ENCODE assay signal across 9 mouse cellular contexts in the genomic region with DNA sequence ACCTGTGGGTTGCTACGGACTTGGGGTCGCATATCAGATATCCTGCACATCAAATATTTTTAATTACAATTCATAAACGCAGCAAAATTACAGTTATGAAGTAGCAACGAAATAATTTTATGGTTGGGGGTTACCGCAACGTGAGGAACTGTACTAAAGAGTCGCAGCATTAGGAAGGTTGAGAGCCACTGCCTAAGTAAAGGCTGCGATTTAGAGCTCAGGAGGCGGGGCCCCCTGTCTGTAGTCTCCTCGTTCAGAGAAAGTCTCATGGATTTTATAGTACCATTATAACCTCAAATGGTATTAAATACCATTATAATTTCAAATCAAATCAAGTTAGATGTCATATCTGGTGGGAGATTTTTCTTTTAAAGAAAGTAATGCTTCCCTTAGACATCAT. TPM values are rescaled to one million over a fixed set of nuclear protein-coding genes. Genes with fewer than 3 reads are reported as not detected.
DNase-seq lines count a peak whose midpoint lies in the region; ATAC-seq and TF ChIP-seq lines count a peak whose summit lies in the region.
"Had no signal": no experiment of that assay in that cellular context is flagged by ENCODE, and none has a peak within 500 bp of the region (broad histone marks: within the 10 kb centered on the region; RNA-seq: fewer than 3 reads in every experiment).

No protein-coding gene starts in this region.

- H3K4me1 ChIP-seq in heart, adult 2 months (ENCODE audit: control insufficient read depth, insufficient read depth, low read length): no peaks in the 10 kb centered on the region
- H3K4me1 ChIP-seq in E14TG2a.4 (replicated peaks; ENCODE audit: low read depth, low read length): peaks cover 10% of the 10 kb centered on the region
- peaks cover 7% of the 10 kb centered on the region for H3K4me1 ChIP-seq in forebrain, embryonic 15.5 days
- peaks cover 0 to 7% of the 10 kb centered on the region in 2 experiments; a peak in 3 of 4 replicates for H3K4me1 ChIP-seq in liver, embryonic 14.5 days (replicated peaks; ENCODE audit: control insufficient read depth in 2 of 2, insufficient read depth in 2 of 2, low read length in 1 of 2)
- H3K4me1 ChIP-seq in thymus, adult 2 months (replicated peaks; ENCODE audit: control insufficient read depth, insufficient read depth, low read length): peaks cover under 1% of the 10 kb centered on the region

- H3K4me2 ChIP-seq in forebrain, embryonic 15.5 days (replicated peaks): peak overlapping the region; percentile 79
- peak overlapping the region; percentile 86 for H3K4me2 ChIP-seq in liver, embryonic 14.5 days (ENCODE audit: low read depth)

- no peak for TF ChIP-seq POLR2A in heart, adult 2 months (IDR thresholded peaks at IDR 0.05; ENCODE audit: insufficient read depth, low read depth, low read length)
- TF ChIP-seq POLR2A in thymus, adult 2 months (IDR thresholded peaks at IDR 0.05; ENCODE audit: control insufficient read depth, extremely low read depth, insufficient read depth, low read length, poor library complexity): no peak

- H3K27me3 ChIP-seq in heart, adult 2 months (ENCODE audit: control insufficient read depth, insufficient read depth, low read length): no peaks in the 10 kb centered on the region
- no peaks in the 10 kb centered on the region for H3K27me3 ChIP-seq in E14TG2a.4 (ENCODE audit: insufficient read depth, low read length)
- H3K27me3 ChIP-seq in forebrain, embryonic 15.5 days: no peaks in the 10 kb centered on the region
- H3K27me3 ChIP-seq in liver, embryonic 14.5 days (ENCODE audit: control insufficient read depth, insufficient read depth, low read length): no peaks in the 10 kb centered on the region
- no peaks in the 10 kb centered on the region for H3K27me3 ChIP-seq in thymus, adult 2 months (ENCODE audit: control insufficient read depth, insufficient read depth, low read length)

- WGBS in heart, adult 2 months: 5% methylated on average over 10 of the region's 10 CpGs
- 2% methylated on average over 10 of the region's 10 CpGs for WGBS in forebrain, embryonic 15.5 days
- 3% methylated on average over 10 of the region's 10 CpGs for WGBS in liver, embryonic 14.5 days (ENCODE audit: insufficient replicate concordance)
- WGBS in thymus, adult 2 months: 3% methylated on average over 10 of the region's 10 CpGs

- TF ChIP-seq EP300 in heart, adult 2 months (IDR thresholded peaks at IDR 0.05; ENCODE audit: insufficient read depth, low read depth, low read length): no peak
- TF ChIP-seq EP300 in liver, embryonic 14.5 days (IDR thresholded peaks at IDR 0.05; ENCODE audit: low read depth): no peak

- TF ChIP-seq CTCF in heart, adult 2 months (IDR thresholded peaks at IDR 0.05): no peak
- no peak for TF ChIP-seq CTCF in E14TG2a.4 (conservative IDR thresholded peaks at IDR 0.05; ENCODE audit: low read length)
- no peak for TF ChIP-seq CTCF in liver, embryonic 14.5 days (IDR thresholded peaks at IDR 0.05; ENCODE audit: low read depth)
- no peak for TF ChIP-seq CTCF in thymus, adult 2 months (IDR thresholded peaks at IDR 0.05; ENCODE audit: borderline replicate concordance, control insufficient read depth, extremely low read depth, insufficient read depth, low read length, poor library complexity)

- H3K79me2 ChIP-seq in heart, adult 2 months (replicated peaks; ENCODE audit: control insufficient read depth, insufficient read depth, low read length): no peaks in the 10 kb centered on the region

- no peak for ATAC-seq in forebrain, embryonic 15.5 days (replicated peaks)
- ATAC-seq in liver, embryonic 14.5 days (ENCODE audit: insufficient read depth): no peak
- no peak for ATAC-seq in granulocyte monocyte progenitor cell, adult 5-6 weeks (replicated peaks; ENCODE audit: poor library complexity, severe bottlenecking)

- intact Hi-C loops in heart, adult 2 months (cut with DNase I): loop anchor here (10.0 kb wide), 1 partner anchor 362 kb away; a partner anchor contains a TSS
- intact Hi-C loops in heart, postnatal 36 days (cut with DNase I): loop anchor here (5.0 kb wide), 1 partner anchor 40 kb away; no protein-coding TSS in a partner anchor

- H3K4me3 ChIP-seq in heart, adult 2 months: peak overlapping the region; percentile 51
- H3K4me3 ChIP-seq in E14TG2a.4 (replicated peaks; ENCODE audit: low read length): peak overlapping the region; percentile 82
- H3K4me3 ChIP-seq in forebrain, embryonic 15.5 days: peak overlapping the region; percentile 54
- peak overlapping the region; percentile 59 to 76 for H3K4me3 ChIP-seq in liver, embryonic 14.5 days (ENCODE audit: insufficient read depth in 1 of 2, low read depth in 2 of 2, low read length in 2 of 2)
- H3K4me3 ChIP-seq in thymus, adult 2 months (ENCODE audit: control insufficient read depth, insufficient read depth, low read length): no peak overlapping the region

- H3K9me3 ChIP-seq in E14TG2a.4 (ENCODE audit: low read length): no peaks in the 10 kb centered on the region
- H3K9me3 ChIP-seq in forebrain, embryonic 15.5 days: no peaks in the 10 kb centered on the region
- H3K9me3 ChIP-seq in liver, embryonic 14.5 days (ENCODE audit: control insufficient read depth, low read length): no peaks in the 10 kb centered on the region

- no peaks in the 10 kb centered on the region for H3K36me3 ChIP-seq in heart, adult 2 months (ENCODE audit: control insufficient read depth, insufficient read depth, low read length)
- H3K36me3 ChIP-seq in E14TG2a.4 (ENCODE audit: insufficient read depth, low read length): no peaks in the 10 kb centered on the region
- no peaks in the 10 kb centered on the region for H3K36me3 ChIP-seq in forebrain, embryonic 15.5 days
- no peaks in the 10 kb centered on the region for H3K36me3 ChIP-seq in liver, embryonic 14.5 days (replicated peaks; ENCODE audit: control insufficient read depth, insufficient read depth, low read depth)
- H3K36me3 ChIP-seq in thymus, adult 2 months (ENCODE audit: control insufficient read depth, insufficient read depth, low read length): no peaks in the 10 kb centered on the region

- DNase-seq in heart, adult 2 months: no peak
- no peak for DNase-seq in heart, postnatal 36 days
- DNase-seq in liver, embryonic 14.5 days (ENCODE audit: low read depth in 3 of 3, low spot score in 3 of 3): no peak
- DNase-seq in thymus, adult 2 months: no peak
- DNase-seq in spleen, postnatal 10 days (ENCODE audit: low spot score in 2 of 2): no peak

- no peak overlapping the region; the same call in none of the 2 replicates for H3K9ac ChIP-seq in heart, adult 2 months (ENCODE audit: low read depth, low read length)
- H3K9ac ChIP-seq in forebrain, embryonic 15.5 days (replicated peaks): peak overlapping the region; percentile 57
- peak overlapping the region; percentile 73 for H3K9ac ChIP-seq in liver, embryonic 14.5 days (replicated peaks)

- peak overlapping the region; percentile 65 for H3K27ac ChIP-seq in heart, adult 2 months
- 0 out of 2 replicates have a peak overlapping the region, but pooled peaks have one; percentile 40 for H3K27ac ChIP-seq in forebrain, embryonic 15.5 days (replicated peaks)
- no peak overlapping the region; the same call in 1 of the 2 replicates for H3K27ac ChIP-seq in liver, embryonic 14.5 days
- H3K27ac ChIP-seq in thymus, adult 2 months (ENCODE audit: control insufficient read depth, insufficient read depth, low read length): no peak overlapping the region

RNA-seq across cellular contexts. Expression of a gene that starts 4.7 kb away (rescaled TPM):
- 10 to 100 TPM; 11.6 to 13.5 TPM for total RNA-seq in heart, adult 2 months (2021)
- 3.5 and 3.9 TPM in 2 replicates for polyA plus RNA-seq in heart, adult 2 months (2012; rRNA removed)
- 10 to 100 TPM in 1 of 2 experiments, 1 to 10 TPM in 1; 9.7 to 10.8 TPM for total RNA-seq in heart, postnatal 36 days (2021)
- polyA plus RNA-seq in forebrain, embryonic 15.5 days (2015; fragmentation: Nextera tagmentation; extraction: Ambion mirVana): 7.2 and 9.0 TPM in 2 replicates
- polyA plus RNA-seq in liver, embryonic 14.5 days (2012; rRNA removed): 2.4 and 8.3 TPM in 2 replicates
- 16.3 and 20.1 TPM in 2 replicates for polyA plus RNA-seq in liver, embryonic 14.5 days (2014; fragmentation: Nextera tagmentation; extraction: Ambion mirVana)
- total RNA-seq in granulocyte monocyte progenitor cell, adult 5-6 weeks (2014; fragmentation: Nextera tagmentation): 8.2 and 12.3 TPM in 2 replicates
- total RNA-seq in granulocyte monocyte progenitor cell, adult 5-6 weeks (2017): 10.1 and 13.6 TPM in 2 replicates
- polyA plus RNA-seq in thymus, adult 2 months (2012; rRNA removed): 0.94 and 1.8 TPM in 2 replicates

RNA-seq across cellular contexts. Expression of a gene that starts 5.5 kb away (rescaled TPM):
- 10 to 100 TPM; 10.4 to 11.5 TPM for total RNA-seq in heart, adult 2 months (2021)
- 2.5 and 5.8 TPM in 2 replicates for polyA plus RNA-seq in heart, adult 2 months (2012; rRNA removed)
- total RNA-seq in heart, postnatal 36 days (2021): 10 to 100 TPM; 11.8 to 12.7 TPM
- 4.7 and 5.2 TPM in 2 replicates for polyA plus RNA-seq in forebrain, embryonic 15.5 days (2015; fragmentation: Nextera tagmentation; extraction: Ambion mirVana)
- 5.5 and 8.4 TPM in 2 replicates for polyA plus RNA-seq in liver, embryonic 14.5 days (2012; rRNA removed)
- 3.8 and 4.7 TPM in 2 replicates for polyA plus RNA-seq in liver, embryonic 14.5 days (2014; fragmentation: Nextera tagmentation; extraction: Ambion mirVana)
- total RNA-seq in granulocyte monocyte progenitor cell, adult 5-6 weeks (2014; fragmentation: Nextera tagmentation): 20.4 and 31.4 TPM in 2 replicates
- total RNA-seq in granulocyte monocyte progenitor cell, adult 5-6 weeks (2017): 33.3 and 35.5 TPM in 2 replicates
- 10.0 and 11.5 TPM in 2 replicates for polyA plus RNA-seq in thymus, adult 2 months (2012; rRNA removed)

RNA-seq across cellular contexts. Expression of a gene that starts 34.6 kb away (rescaled TPM):
- not detected for total RNA-seq in heart, adult 2 months (2021)
- polyA plus RNA-seq in heart, adult 2 months (2012; rRNA removed): not detected in 2 replicates
- not detected for total RNA-seq in heart, postnatal 36 days (2021)
- not detected in 2 replicates for polyA plus RNA-seq in forebrain, embryonic 15.5 days (2015; fragmentation: Nextera tagmentation; extraction: Ambion mirVana)
- 0.34 TPM in 1 of 2 replicates, not detected in the other for polyA plus RNA-seq in liver, embryonic 14.5 days (2012; rRNA removed)
- not detected in 2 replicates for polyA plus RNA-seq in liver, embryonic 14.5 days (2014; fragmentation: Nextera tagmentation; extraction: Ambion mirVana)
- total RNA-seq in granulocyte monocyte progenitor cell, adult 5-6 weeks (2014; fragmentation: Nextera tagmentation): not detected in 2 replicates
- total RNA-seq in granulocyte monocyte progenitor cell, adult 5-6 weeks (2017): not detected in 2 replicates
- polyA plus RNA-seq in thymus, adult 2 months (2012; rRNA removed): not detected in 2 replicates
- polyA plus RNA-seq: large intestine, adult 2 months had no signal

RNA-seq across cellular contexts. Expression of a gene that starts 42.9 kb away (rescaled TPM):
- total RNA-seq in heart, adult 2 months (2021): 10 to 100 TPM; 46.9 to 54.6 TPM
- polyA plus RNA-seq in heart, adult 2 months (2012; rRNA removed): 6.4 and 18.6 TPM in 2 replicates
- total RNA-seq in heart, postnatal 36 days (2021): 10 to 100 TPM; 52.9 to 58.5 TPM
- polyA plus RNA-seq in forebrain, embryonic 15.5 days (2015; fragmentation: Nextera tagmentation; extraction: Ambion mirVana): 0.65 and 1.1 TPM in 2 replicates
- 0.01 and 0.03 TPM in 2 replicates for polyA plus RNA-seq in liver, embryonic 14.5 days (2012; rRNA removed)
- not detected in 2 replicates for polyA plus RNA-seq in liver, embryonic 14.5 days (2014; fragmentation: Nextera tagmentation; extraction: Ambion mirVana)
- not detected in 2 replicates for total RNA-seq in granulocyte monocyte progenitor cell, adult 5-6 weeks (2014; fragmentation: Nextera tagmentation)
- total RNA-seq in granulocyte monocyte progenitor cell, adult 5-6 weeks (2017): not detected in 2 replicates
- polyA plus RNA-seq in thymus, adult 2 months (2012; rRNA removed): 0.18 and 0.46 TPM in 2 replicates

Comparison
In these comparisons a context has a peak if more than half of its experiments do, and no peak if none do; other contexts are left out.
1. H3K27ac ChIP-seq: peak in heart, adult 2 months (single experiment) and forebrain, embryonic 15.5 days (single experiment); none in liver, embryonic 14.5 days (single experiment) and thymus, adult 2 months (single experiment).